Mouse (Mus musculus): ENCODE data around the gene 2300009A05Rik.

GRCm38 (mm10) chr9:63380326-63380725, 18.7 kb downstream of the 2300009A05Rik start:
- no peak for TF ChIP-seq CTCF (IDR thresholded peaks at IDR 0.05; ENCODE audit: low read depth)
- no peak for TF ChIP-seq EP300 (IDR thresholded peaks at IDR 0.05; ENCODE audit: low read depth)
